Mouse (Mus musculus) left cerebral cortex, adult 18-20 months (tissue): Measurements from ENCODE around the gene Cfap54. TPM values are rescaled to one million over a fixed set of nuclear protein-coding genes. Genes with fewer than 3 reads are reported as not detected.

Experiments
- DNase-seq, 2 experiments: peaks; one replicate each; pipeline ENCODE4 v3.0.0; 2021 to 2022; ENCODE audit warnings: low spot score in 2 of 2, mixed read lengths in 1 of 2
- total RNA-seq, 2 experiments: library from RNA; stranded (reverse); gene quantifications; 2 replicates each; pipeline ENCODE4 v1.2.3; 2021

Gene Cfap54
- total RNA-seq, 2 experiments from 2014 or later: 19.6 to 23.7 TPM

DNA sequence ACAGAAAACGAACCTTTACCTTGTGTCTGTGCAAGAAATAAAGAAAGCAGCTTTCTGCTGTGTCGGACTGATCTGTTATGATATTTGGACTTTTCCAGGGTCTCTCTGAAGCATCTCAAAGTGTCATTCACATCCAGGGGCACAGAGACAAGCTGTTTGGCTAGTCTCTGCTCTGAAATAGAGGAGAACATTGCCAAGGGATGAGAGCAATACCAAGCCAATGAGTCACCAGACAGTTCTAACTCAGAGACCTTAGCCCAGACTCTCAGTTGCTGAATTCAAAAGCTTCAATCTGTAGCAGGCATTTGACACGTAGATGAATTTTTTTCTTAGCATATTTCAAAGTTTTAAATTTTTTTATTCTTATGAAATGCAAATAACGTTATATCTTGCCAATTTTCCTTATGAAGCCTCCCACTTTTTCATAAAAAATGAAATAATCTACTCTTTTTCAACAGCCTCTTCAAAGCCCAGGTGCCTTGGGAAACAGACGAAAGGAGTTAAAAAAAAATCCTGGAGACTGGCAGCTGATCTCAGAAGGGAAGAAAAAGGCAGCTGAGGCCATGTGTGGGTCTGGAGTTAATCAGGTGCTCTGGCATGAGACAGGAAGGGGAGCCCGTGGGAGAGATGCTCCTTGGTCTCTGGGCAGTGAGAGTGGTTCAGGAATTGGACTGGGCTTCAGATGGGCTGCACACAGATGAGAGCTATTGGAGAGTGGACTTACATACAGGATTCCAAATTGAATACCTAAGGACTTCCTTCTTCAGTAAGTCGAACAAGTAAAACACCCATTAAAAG is 138.4 kb downstream of the Cfap54 start:
- DNase-seq: peak in 1 of 2 experiments; percentile 4

DNA sequence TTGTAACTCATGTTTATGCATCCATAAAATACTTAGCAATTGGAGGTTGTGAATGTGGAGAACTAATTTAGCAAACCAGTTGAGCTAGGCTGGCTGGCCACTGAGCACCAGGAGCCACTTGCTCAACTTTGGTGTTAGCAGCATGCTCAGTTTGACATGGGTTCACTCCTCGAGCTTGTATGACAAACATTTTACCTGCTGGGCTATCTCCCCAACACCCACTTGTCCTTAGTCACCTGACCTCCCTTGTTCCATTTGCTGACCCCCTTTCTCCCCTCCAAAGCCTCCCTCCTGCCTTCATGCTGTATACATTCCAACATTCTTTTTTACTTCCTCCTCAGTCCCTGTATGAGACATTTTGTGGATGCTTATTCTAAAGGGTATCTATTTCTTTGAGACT is 139.8 kb downstream of the Cfap54 start:
- DNase-seq: no peak

DNA sequence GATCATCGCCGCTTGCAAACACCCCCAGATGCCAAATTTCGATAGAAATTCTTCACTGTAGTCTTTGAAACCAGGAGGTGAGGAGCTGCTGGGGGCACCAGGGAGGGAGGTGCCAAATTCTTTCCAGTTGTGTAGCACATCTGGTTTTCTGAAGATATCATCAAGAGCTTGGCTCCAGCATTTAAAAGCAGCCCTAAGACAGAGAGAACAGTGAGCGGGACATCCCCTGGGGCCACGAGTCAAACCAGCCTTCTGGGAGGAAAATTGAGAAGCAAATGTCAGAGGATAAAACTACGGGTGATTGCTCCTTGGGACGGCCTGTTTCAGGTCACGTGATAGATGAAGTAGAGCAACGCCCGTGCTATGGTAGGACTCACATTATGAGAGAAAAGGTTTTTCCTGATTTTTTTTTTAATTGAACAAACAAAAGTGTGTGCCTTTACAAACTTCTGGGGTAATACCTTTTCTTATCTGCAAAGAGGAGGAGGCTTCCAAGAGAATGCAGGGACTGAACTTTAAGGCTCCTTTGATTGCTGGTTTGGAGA is 143.6 kb downstream of the Cfap54 start:
- no peak for DNase-seq

DNA sequence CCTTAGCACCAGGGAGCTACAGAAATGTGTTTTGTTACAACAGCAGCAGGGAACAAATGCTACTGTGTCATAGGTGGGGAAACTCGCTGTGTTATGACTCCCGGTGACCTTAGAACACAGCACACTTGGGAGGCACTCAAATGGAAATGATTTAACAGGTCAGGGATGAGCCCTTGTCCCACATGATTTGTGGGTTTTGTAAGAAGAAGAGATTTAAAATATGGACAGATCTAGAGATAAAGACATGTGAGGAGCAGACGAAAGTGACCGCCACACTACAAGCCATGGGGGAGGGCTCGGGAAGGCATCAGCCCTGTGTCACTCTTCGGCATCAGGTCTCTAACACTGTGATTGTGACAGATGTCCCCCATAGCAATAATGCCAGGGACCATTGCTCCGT is 144.3 kb downstream of the Cfap54 start:
- no peak for DNase-seq

DNA sequence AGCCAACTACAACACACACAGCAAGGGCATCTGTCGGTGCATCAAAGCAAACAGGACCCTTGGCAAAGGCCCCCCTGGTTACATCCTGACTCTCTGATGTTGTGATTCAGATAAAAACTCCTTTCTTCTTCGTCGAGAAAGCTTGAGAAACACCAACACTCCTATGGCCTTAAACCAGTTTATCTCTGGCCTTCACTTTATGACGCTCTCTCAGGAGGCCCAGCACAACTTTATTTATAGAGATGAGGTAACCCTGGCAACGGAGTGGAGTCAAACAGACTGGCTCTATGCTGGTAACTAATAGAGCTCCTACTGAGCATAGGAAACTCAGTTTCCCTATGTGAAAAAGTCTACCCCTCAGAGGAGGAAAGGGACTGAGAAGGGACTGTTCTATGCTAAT is 146.9 kb downstream of the Cfap54 start:
- DNase-seq: no peak

DNA sequence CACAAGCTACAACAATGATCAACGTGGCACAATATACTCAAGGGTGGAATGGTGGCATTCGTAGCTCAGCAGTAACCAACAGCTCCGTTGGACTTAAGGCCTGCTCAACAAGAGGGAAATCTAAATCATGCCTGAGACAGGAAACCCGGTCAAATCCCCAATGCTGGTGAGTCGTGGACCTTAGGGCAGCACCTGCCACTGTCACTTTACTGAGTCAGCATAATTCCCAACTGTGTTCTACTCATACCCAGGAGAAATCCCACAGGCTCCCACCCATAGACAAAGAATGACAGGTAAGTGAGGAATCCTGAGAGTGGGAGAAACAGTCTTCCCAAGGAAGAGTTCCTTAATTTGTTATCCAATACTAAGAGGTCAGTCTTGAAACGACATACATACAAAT is 147.8 kb downstream of the Cfap54 start:
- DNase-seq: no peak

DNA sequence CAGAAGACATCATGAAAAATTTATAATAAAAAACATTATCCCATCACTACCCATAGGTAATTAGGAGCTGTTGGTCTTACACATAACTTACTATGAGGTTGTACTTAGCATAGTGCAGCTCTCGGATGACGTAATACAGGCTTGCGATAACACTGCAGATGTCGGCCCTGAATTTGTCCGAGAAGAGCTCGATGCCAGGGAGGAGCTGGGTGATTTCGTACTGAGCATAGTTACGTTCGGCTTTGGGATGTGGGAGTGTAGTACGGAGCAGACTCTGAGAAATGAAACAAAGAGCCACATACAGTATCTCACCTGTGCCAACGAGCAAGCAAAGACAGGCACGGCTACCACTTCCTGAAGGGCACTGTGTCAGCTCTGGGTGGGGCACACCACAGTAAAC is 149.0 kb downstream of the Cfap54 start:
- DNase-seq: peak in 1 of 2 experiments; percentile 13

DNA sequence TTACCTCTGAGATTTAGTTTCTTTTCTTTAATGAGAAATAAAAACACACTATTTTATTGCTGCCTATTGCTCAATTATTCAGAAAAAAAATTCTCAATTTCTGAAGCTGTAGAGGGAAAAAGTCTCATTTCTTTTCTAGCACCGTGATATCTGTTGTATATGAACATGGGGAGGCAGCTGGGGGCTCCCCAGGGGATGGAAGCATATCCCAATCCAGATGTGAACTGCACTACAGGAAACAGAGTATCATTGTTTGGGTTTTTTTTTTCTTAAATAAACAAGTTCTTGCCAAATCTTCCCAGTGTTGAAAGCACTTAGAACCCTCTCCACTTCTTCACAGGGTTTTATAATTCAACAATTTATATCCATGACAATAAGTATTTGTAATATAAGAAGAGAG is 151.4 kb downstream of the Cfap54 start:
- no peak for DNase-seq

DNA sequence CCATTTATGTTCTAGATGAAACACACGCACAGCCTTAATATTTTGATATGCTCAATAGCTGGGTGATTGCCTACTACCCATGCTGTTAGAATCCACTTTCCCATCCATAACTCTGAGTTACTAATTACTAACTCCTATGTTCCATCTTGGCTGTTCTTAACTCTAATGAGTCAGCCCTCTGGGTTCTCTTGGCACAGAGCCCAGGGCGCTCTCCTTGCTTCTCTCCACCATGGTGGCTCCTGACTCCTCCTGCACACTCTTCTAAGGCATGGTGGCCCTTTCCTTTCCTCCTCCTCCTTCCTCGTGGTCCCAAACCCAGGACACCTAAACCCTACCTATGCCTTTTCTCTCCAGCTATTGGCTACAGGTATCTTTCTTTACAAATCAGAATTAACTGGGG is 153.2 kb downstream of the Cfap54 start:
- no peak for DNase-seq

DNA sequence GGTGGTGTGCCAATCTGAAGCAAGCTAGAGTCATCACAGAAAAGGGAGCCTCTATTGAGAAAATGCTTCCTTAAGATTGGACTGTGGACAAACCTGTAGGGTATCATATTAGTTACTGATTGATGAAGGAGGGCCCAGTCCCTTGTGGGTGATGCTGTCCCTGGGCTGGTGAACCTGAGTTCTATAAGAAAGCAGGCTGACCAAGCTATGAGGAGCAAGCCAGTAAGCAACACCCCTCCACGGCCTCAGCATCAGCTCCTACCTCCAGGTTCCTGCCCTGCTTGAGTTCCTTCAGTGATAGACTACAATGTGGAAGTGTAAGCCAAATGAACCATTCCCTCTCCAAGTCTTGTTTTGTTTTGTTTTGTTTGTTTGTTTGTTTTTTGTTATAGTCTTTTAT is 162.9 kb downstream of the Cfap54 start:
- DNase-seq: no peak

DNA sequence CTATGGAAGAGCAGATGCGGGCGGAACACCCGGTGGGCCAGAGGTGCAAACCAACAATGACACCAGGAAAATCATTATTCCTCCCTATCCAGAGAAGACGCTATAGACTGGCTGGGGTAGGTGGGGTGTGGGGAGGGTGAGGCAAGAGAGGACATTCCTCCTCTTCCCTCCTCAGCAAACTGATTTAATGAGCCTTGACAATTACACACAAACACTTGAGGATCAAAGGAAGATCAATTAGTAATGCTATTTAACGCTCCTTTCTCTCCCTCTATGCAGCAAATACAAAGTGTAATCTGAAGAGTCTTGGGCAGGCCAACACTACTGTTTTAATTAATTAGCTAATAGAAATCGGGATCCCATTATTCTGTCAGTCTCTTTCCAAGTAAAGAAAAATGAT is 174.2 kb downstream of the Cfap54 start:
- no peak for DNase-seq

DNA sequence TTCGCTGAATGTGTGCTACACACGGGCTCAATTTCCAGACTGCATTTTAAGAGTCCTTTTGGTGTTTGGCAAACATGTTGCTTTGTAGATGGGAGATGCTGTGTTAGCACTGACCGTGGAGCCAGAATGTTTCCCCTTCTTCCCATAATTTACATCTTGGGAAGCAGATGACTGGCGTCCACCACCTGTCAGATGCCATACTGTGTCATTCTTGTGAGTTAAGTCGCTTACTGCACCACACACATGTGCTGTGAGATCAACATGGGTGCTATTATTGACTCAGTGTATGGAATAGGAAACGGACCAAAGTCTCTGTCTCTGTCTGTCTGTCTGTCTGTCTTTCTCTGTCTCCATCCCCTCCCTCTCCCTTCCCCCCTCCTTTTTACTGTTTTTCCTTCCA is 193.0 kb downstream of the Cfap54 start:
- DNase-seq: no peak

DNA sequence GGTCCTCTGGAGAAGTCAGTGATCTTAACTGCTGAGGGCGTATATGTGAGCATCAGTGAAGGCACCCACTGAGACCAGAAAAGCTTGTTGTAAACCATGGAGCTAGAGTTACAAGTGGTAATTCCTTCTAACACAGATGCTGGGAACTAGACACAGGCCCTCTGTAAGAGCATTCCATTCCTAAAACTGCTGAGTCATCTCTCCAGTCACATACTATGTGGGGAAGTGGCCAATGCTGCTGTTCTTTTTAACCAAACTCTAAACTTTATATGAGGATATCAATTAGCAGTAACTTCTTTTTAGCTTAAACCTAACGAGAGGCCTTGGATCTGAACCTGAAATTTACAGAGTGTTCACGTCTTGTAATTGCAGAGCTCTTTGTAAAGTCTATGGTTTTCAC is 203.4 kb downstream of the Cfap54 start:
- no peak for DNase-seq

DNA sequence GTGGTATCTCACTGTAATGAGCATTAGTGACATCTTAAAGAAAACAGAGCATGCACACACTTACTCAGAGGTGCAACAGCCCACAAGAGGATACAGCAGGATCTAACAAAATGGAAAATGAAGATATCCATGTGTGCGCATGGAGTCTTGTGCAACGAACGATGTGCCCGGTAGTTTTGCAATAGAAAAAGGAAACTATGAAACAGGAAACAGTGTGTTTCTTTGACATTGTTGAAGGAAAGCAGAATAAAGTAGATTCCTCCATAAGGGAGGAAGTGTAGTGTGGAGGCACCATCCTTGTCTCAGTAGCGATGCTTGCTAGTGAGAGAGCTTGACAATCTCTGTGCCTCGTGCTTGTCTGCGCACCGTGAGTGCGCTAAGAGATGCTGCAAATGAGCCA is 240.4 kb downstream of the Cfap54 start:
- DNase-seq: no peak

DNA sequence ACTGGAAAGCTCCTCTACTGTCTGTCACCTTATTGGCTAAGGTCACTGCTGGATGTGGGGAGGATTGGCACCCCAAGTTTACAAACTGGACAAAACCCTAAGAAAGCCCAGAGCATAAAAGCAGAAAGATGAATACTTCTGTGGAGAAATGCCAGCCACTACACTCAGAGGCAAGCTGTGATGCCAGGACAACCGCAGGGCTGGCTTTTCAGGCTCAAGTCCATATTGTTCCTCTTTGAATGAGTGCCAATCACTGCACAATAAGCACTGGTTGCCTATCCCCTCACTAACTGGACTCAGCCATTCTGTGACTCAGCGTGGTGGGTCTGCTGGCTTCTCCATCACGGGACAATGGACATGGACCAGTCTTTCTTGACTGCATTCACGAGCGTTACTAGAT is 243.8 kb downstream of the Cfap54 start:
- no peak for DNase-seq

DNA sequence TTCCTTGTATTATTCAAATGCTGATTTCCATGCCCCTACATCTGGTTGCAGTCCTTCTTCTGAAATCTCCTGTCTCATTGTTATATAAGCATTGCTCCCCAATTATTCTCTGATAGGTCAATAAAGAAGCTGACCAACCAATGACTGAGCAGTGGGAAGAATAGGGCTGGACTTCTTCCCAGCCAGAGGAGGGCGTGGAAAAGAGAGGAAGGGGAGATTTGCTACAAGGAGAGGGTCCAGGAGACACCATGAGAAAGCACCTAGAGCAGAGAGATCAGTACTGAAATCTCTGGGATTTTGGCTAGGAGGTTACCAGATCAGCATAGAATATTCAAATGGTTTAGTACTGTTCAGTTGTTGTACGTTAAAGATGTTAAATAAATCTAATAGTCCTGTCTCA is 244.4 kb downstream of the Cfap54 start:
- no peak for DNase-seq

DNA sequence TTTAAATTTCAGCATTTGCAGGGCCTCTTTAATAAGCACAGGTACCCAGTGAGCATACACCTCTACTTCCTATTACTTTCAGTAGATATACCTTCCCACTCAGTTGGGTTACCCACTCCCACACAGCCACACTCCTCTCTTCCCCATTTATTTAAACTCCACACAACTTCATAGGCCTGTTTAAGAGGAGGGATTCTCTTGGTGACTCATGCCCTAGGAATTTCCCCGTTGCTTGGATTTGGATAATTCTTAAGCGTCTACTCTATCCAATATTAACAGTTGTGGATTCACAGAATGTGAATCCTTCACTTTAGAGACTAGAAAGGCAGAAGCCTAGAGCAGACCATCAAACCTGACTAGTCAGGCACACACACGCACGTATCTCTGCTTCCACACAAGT is 259.9 kb downstream of the Cfap54 start:
- DNase-seq: no peak

DNA sequence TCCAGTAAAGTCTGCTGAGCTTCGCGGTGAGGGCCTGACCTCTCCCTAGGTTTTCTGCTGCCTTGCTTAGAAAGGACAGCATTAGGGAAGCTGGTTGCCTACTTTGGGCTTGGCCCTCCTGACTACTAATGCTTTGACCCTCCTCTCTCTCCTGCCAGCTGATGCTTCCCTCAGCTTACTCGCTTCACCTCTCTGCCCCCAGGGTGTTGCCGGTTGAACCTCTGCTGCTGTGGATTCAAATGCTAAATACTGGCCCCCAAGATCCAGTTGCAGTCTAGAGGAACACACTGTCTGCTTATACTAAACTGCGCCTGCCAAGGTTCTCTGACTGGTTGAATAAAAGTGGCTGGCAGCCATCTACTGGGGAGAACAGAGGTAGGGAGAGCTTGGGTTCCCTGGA is 263.2 kb downstream of the Cfap54 start:
- no peak for DNase-seq

DNA sequence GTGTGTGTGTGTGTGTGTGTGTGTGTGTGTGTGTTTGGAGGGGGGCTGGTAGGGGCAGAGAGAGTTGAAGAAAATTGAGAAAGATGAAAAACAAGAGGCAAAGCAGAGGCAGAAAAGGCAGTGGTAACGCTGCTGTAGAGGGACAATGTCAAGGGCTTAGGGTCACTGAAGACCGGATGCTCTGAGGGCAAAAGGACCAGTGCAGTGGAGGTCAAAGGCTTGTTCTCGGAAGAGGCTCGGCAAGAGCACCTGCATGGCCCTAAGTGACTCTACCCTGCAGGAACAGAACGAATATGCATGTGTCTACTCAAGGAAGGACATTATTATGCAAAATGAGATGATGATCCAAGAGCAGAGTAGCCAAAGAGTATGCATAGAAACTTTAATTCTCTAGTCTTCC is 264.5 kb downstream of the Cfap54 start:
- DNase-seq: no peak

DNA sequence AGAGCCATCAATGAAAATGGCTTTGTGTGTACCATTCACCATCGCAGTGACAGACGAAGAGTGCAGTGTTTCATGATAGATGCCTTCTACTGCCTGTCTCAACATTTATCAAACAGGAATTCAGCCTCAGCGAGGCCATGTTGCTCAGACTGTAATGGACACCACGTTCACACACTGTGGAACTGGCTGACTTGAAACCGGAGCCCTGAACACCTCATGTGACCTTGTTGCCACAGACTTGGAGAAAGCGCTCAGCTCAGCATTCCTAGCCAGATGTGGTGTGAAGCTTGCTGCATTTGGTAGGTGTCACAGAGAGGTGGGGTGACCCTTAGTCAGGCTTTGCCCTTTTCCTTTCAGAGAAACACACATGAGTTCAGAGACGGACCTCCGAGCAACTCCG is 270.5 kb downstream of the Cfap54 start:
- no peak for DNase-seq

DNA sequence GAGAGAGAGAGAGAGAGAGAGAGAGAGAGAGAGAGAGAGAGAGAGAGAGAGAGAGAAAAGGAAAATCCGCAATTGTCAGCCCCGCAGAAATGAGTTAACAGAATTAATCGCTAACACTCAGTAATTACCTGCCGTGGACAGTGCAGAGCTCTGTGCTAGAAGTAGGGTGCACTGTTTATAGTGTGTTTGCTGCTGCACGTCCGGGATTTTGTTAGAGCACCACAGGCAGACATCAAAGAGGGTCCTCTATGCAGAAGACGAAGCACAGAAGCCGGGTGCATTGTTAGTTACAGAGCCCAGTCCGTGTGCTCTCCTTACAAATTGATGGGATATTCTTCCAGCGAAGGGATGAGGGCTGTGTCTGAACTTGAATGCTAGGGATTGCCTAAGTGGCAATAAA is 289.5 kb downstream of the Cfap54 start:
- DNase-seq: no peak

DNA sequence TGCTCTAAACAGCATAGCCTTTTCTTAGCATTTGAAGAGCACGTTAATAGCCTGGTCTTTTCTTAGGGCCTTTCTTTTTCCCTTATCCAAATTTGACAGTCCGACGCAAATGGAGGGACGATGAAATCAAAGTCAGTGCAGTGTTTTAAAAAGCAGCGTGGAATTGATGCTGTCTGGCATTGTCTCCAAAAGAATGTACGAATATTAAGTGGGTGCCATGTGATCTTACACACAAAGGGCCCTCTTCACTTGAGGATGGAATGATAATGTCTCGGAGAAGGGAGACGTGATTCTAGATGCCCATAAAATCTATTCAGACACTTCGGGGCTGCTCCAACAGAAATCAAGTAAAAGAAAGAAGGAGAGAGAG is 289.9 kb downstream of the Cfap54 start:
- DNase-seq: no peak

DNA sequence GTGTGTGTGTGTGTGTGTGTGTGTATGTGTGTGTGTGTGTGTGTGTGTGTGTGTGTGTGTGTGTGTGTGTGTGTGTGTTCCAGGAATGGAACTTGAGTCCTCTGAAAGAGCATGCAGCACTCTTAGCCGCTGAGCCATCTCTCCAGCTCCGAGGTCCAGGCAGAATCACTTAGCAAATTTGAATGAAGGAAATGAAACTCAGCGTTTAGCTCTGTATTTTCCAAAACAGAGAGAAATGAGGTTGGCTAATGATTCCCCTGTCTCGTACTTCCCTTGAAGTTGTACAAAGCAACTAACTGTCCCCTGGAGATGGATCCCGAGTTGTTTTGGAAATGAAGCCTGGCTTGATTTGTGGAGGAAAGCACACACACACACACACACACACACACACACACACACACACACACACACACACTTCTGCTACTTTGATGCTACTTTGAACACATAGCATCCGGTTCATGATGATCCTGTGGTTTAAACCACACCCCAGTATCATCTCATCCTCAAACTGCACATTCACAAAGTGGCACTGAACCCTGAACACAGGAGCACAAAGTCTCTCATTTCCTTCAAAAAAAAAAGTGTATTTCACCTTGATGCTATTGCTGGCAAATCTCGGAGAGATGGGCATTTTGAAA is 290.4 kb downstream of the Cfap54 start:
- no peak for DNase-seq
